ENCODE assay signal across 9 mouse cellular contexts in genomic region chr12:111722654-111723053, GRCm38 (mm10). TPM values are rescaled to one million over a fixed set of nuclear protein-coding genes. Genes with fewer than 3 reads are reported as not detected.
DNase-seq lines count a peak whose midpoint lies in the region; ATAC-seq and TF ChIP-seq lines count a peak whose summit lies in the region.
"Had no signal": no experiment of that assay in that cellular context is flagged by ENCODE, and none has a peak within 500 bp of the region (broad histone marks: within the 10 kb centered on the region; RNA-seq: fewer than 3 reads in every experiment).

No protein-coding gene starts in this region.

- 74% methylated on average over 9 of the region's 9 CpGs for WGBS in hindbrain, embryonic 11.5 days
- WGBS in hindbrain, embryonic 10.5 days: 74% methylated on average over 9 of the region's 9 CpGs
- 84% methylated on average over 9 of the region's 9 CpGs for WGBS in thymus, adult 2 months
- WGBS in cerebellum, adult 2 months: 60% methylated on average over 9 of the region's 9 CpGs

- no peak overlapping the region for H3K4me2 ChIP-seq in hindbrain, embryonic 11.5 days (replicated peaks; ENCODE audit: low read depth, low read length)

- DNase-seq in hindbrain, embryonic 11.5 days (ENCODE audit: low spot score): peak; percentile 43
- DNase-seq in hindbrain, embryonic 10.5 days (ENCODE audit: low spot score): no peak
- DNase-seq in thymus, adult 2 months: peak; percentile 28
- DNase-seq in thymus, adult 18-20 months: no peak
- DNase-seq in cerebellum, adult 2 months: peak; percentile 51 to 67
- DNase-seq in lung, postnatal 36 days: peak; percentile 68
- no peak for DNase-seq in frontal cortex, postnatal 25 days (ENCODE audit: low spot score in 2 of 2)

- TF ChIP-seq POLR2A in thymus, adult 2 months (IDR thresholded peaks at IDR 0.05; ENCODE audit: control insufficient read depth, extremely low read depth, insufficient read depth, low read length, poor library complexity): no peak
- no peak for TF ChIP-seq POLR2A in cerebellum, adult 2 months (IDR thresholded peaks at IDR 0.05; ENCODE audit: borderline replicate concordance, insufficient read depth, low read length)

- H3K9me3 ChIP-seq in hindbrain, embryonic 11.5 days (ENCODE audit: control insufficient read depth, low read length): no peaks in the 10 kb centered on the region
- no peaks in the 10 kb centered on the region for H3K9me3 ChIP-seq in hindbrain, embryonic 10.5 days

- no peak overlapping the region for H3K9ac ChIP-seq in hindbrain, embryonic 11.5 days (ENCODE audit: low read depth, low read length)

- H3K27me3 ChIP-seq in hindbrain, embryonic 11.5 days (ENCODE audit: control insufficient read depth, insufficient read depth, low read length): no peaks in the 10 kb centered on the region
- H3K27me3 ChIP-seq in hindbrain, embryonic 10.5 days (ENCODE audit: insufficient read depth, poor library complexity, severe bottlenecking): no peaks in the 10 kb centered on the region
- H3K27me3 ChIP-seq in thymus, adult 2 months (ENCODE audit: control insufficient read depth, insufficient read depth, low read length): no peaks in the 10 kb centered on the region
- H3K27me3 ChIP-seq in cerebellum, adult 2 months (ENCODE audit: control insufficient read depth, insufficient read depth, low read length): no peaks in the 10 kb centered on the region

- H3K36me3 ChIP-seq in hindbrain, embryonic 11.5 days (ENCODE audit: control insufficient read depth, insufficient read depth, low read length): no peaks in the 10 kb centered on the region; the same call in 1 of the 2 replicates
- peaks cover 46% of the 10 kb centered on the region for H3K36me3 ChIP-seq in hindbrain, embryonic 10.5 days
- 0 out of 2 replicates have a peak, but pooled peaks cover 3% of the 10 kb centered on the region for H3K36me3 ChIP-seq in thymus, adult 2 months (ENCODE audit: control insufficient read depth, insufficient read depth, low read length)

- no peak overlapping the region for H3K4me3 ChIP-seq in hindbrain, embryonic 11.5 days (ENCODE audit: low read depth, low read length)
- no peak overlapping the region for H3K4me3 ChIP-seq in hindbrain, embryonic 10.5 days
- no peak overlapping the region for H3K4me3 ChIP-seq in thymus, adult 2 months (ENCODE audit: control insufficient read depth, insufficient read depth, low read length)
- no peak overlapping the region for H3K4me3 ChIP-seq in cerebellum, adult 2 months (replicated peaks; ENCODE audit: insufficient read depth, low read depth, low read length)
- H3K4me3 ChIP-seq: myocyte had no signal

- no peak for TF ChIP-seq CTCF in thymus, adult 2 months (IDR thresholded peaks at IDR 0.05; ENCODE audit: borderline replicate concordance, control insufficient read depth, extremely low read depth, insufficient read depth, low read length, poor library complexity)
- peak; percentile 72 for TF ChIP-seq CTCF in cerebellum, adult 2 months (IDR thresholded peaks at IDR 0.05; ENCODE audit: borderline replicate concordance, insufficient read depth, low read depth, low read length)

- no peaks in the 10 kb centered on the region; the same call in 1 of the 2 replicates for H3K4me1 ChIP-seq in hindbrain, embryonic 11.5 days (replicated peaks; ENCODE audit: control insufficient read depth, insufficient read depth, low read length)
- H3K4me1 ChIP-seq in hindbrain, embryonic 10.5 days (replicated peaks): peaks cover 40% of the 10 kb centered on the region
- H3K4me1 ChIP-seq in thymus, adult 2 months (replicated peaks; ENCODE audit: control insufficient read depth, insufficient read depth, low read length): 0 out of 2 replicates have a peak, but pooled peaks cover 4% of the 10 kb centered on the region
- H3K4me1 ChIP-seq in cerebellum, adult 2 months (ENCODE audit: control insufficient read depth, insufficient read depth, low read length): peaks cover 45% of the 10 kb centered on the region

- ATAC-seq in hindbrain, embryonic 11.5 days (ENCODE audit: low FRiP score): no peak
- ATAC-seq in granulocyte monocyte progenitor cell, adult 5-6 weeks (replicated peaks; ENCODE audit: poor library complexity, severe bottlenecking): no peak

- H3K27ac ChIP-seq in hindbrain, embryonic 11.5 days (ENCODE audit: low read depth, low read length): no peak overlapping the region
- no peak overlapping the region for H3K27ac ChIP-seq in hindbrain, embryonic 10.5 days
- no peak overlapping the region for H3K27ac ChIP-seq in thymus, adult 2 months (ENCODE audit: control insufficient read depth, insufficient read depth, low read length)
- H3K27ac ChIP-seq in cerebellum, adult 2 months (ENCODE audit: insufficient read depth, low read length): no peak overlapping the region

RNA-seq across cellular contexts. Expression of gene Apopt1, which starts 9.6 kb away (rescaled TPM):
- polyA plus RNA-seq in hindbrain, embryonic 11.5 days (2014; fragmentation: Nextera tagmentation; extraction: Ambion mirVana): 52.5 and 54.2 TPM in 2 replicates
- 55.3 and 59.2 TPM in 2 replicates for polyA plus RNA-seq in hindbrain, embryonic 10.5 days (2016; fragmentation: Nextera tagmentation; extraction: Ambion mirVana)
- polyA plus RNA-seq in thymus, adult 2 months (2012; rRNA removed): 32.3 and 38.8 TPM in 2 replicates
- polyA plus RNA-seq in cerebellum, adult 2 months (2012; rRNA removed): 46.8 and 49.8 TPM in 2 replicates
- 49.6 and 51.3 TPM in 2 replicates for total RNA-seq in granulocyte monocyte progenitor cell, adult 5-6 weeks (2014; fragmentation: Nextera tagmentation)
- total RNA-seq in granulocyte monocyte progenitor cell, adult 5-6 weeks (2017): 57.2 and 60.9 TPM in 2 replicates

RNA-seq across cellular contexts. Expression of gene Bag5, which starts 9.6 kb away (rescaled TPM):
- polyA plus RNA-seq in hindbrain, embryonic 11.5 days (2014; fragmentation: Nextera tagmentation; extraction: Ambion mirVana): 61.5 and 63.3 TPM in 2 replicates
- polyA plus RNA-seq in hindbrain, embryonic 10.5 days (2016; fragmentation: Nextera tagmentation; extraction: Ambion mirVana): 53.5 and 53.6 TPM in 2 replicates
- 12.8 and 16.6 TPM in 2 replicates for polyA plus RNA-seq in thymus, adult 2 months (2012; rRNA removed)
- polyA plus RNA-seq in cerebellum, adult 2 months (2012; rRNA removed): 52.7 and 54.4 TPM in 2 replicates
- 28.0 and 32.0 TPM in 2 replicates for total RNA-seq in granulocyte monocyte progenitor cell, adult 5-6 weeks (2014; fragmentation: Nextera tagmentation)
- 33.3 and 41.2 TPM in 2 replicates for total RNA-seq in granulocyte monocyte progenitor cell, adult 5-6 weeks (2017)

RNA-seq across cellular contexts. Expression of gene Klc1, which starts 36.0 kb away (rescaled TPM):
- polyA plus RNA-seq in hindbrain, embryonic 11.5 days (2014; fragmentation: Nextera tagmentation; extraction: Ambion mirVana): 345 and 366 TPM in 2 replicates
- polyA plus RNA-seq in hindbrain, embryonic 10.5 days (2016; fragmentation: Nextera tagmentation; extraction: Ambion mirVana): 192 and 303 TPM in 2 replicates
- polyA plus RNA-seq in thymus, adult 2 months (2012; rRNA removed): 79.5 and 85.0 TPM in 2 replicates
- 874 and 889 TPM in 2 replicates for polyA plus RNA-seq in cerebellum, adult 2 months (2012; rRNA removed)
- 45.3 and 48.2 TPM in 2 replicates for total RNA-seq in granulocyte monocyte progenitor cell, adult 5-6 weeks (2014; fragmentation: Nextera tagmentation)
- 26.7 and 42.1 TPM in 2 replicates for total RNA-seq in granulocyte monocyte progenitor cell, adult 5-6 weeks (2017)

RNA-seq across cellular contexts. Expression of gene Trmt61a, which starts 44.7 kb away (rescaled TPM):
- polyA plus RNA-seq in hindbrain, embryonic 11.5 days (2014; fragmentation: Nextera tagmentation; extraction: Ambion mirVana): 4.5 and 5.0 TPM in 2 replicates
- 15.1 and 16.2 TPM in 2 replicates for polyA plus RNA-seq in hindbrain, embryonic 10.5 days (2016; fragmentation: Nextera tagmentation; extraction: Ambion mirVana)
- polyA plus RNA-seq in thymus, adult 2 months (2012; rRNA removed): 40.4 and 47.2 TPM in 2 replicates
- 14.2 and 14.4 TPM in 2 replicates for polyA plus RNA-seq in cerebellum, adult 2 months (2012; rRNA removed)
- 18.6 and 21.9 TPM in 2 replicates for total RNA-seq in granulocyte monocyte progenitor cell, adult 5-6 weeks (2014; fragmentation: Nextera tagmentation)
- 10.0 and 10.1 TPM in 2 replicates for total RNA-seq in granulocyte monocyte progenitor cell, adult 5-6 weeks (2017)

RNA-seq across cellular contexts. Expression of gene Ckb, which starts 50.5 kb away (rescaled TPM):
- 2,103 and 2,160 TPM in 2 replicates for polyA plus RNA-seq in hindbrain, embryonic 11.5 days (2014; fragmentation: Nextera tagmentation; extraction: Ambion mirVana)
- polyA plus RNA-seq in hindbrain, embryonic 10.5 days (2016; fragmentation: Nextera tagmentation; extraction: Ambion mirVana): 2,059 and 2,773 TPM in 2 replicates
- polyA plus RNA-seq in thymus, adult 2 months (2012; rRNA removed): 107 and 119 TPM in 2 replicates
- 5,042 and 5,433 TPM in 2 replicates for polyA plus RNA-seq in cerebellum, adult 2 months (2012; rRNA removed)
- 4.2 TPM in 1 of 2 replicates, not detected in the other for total RNA-seq in granulocyte monocyte progenitor cell, adult 5-6 weeks (2014; fragmentation: Nextera tagmentation)
- 0.57 and 1.4 TPM in 2 replicates for total RNA-seq in granulocyte monocyte progenitor cell, adult 5-6 weeks (2017)

Comparison
In these comparisons a context has a peak if more than half of its experiments do, and no peak if none do; other contexts are left out.
1. DNase-seq: peak in hindbrain, embryonic 11.5 days (single experiment), thymus, adult 2 months (single experiment), cerebellum, adult 2 months (2 of 2) and lung, postnatal 36 days (single experiment); none in hindbrain, embryonic 10.5 days (single experiment), thymus, adult 18-20 months (0 of 2) and frontal cortex, postnatal 25 days (0 of 2).